Mouse (Mus musculus) embryo, embryonic 11 days (tissue): ENCODE data around the gene Gm4187.
"Not testable (repeated sequence)": the region's sequence is repeated elsewhere in the genome, so short reads cannot be mapped to it uniquely, and the experiment has no call there.

ENCODE experiments used
- DNase-seq: peaks from one replicate; pipeline ENCODE4 v3.0.0-alpha.2; 2015

The Gm4187 gene

GRCm38 (mm10) chr7:22329617-22330016 lies at the start of gene Gm4187:
TSS of gene Gm4187 (minus strand) at chr7:22329717.
- not testable (repeated sequence) for DNase-seq

GRCm38 (mm10) chr7:22370939-22371338 lies 41.4 kb upstream of the Gm4187 start, which contains the start of gene Gm8660:
TSS of gene Gm8660 (minus strand) at chr7:22371039.
- DNase-seq, result not testable (repeated sequence)
